Mouse (Mus musculus): ENCODE results near the gene Tmem221. TPM values are rescaled to one million over a fixed set of nuclear protein-coding genes. Genes with fewer than 3 reads are reported as not detected.
A peak's percentile ranks its signal among the peaks of the same experiment; 100 is the strongest.
"Not testable (repeated sequence)": the region's sequence is repeated elsewhere in the genome, so short reads cannot be mapped to it uniquely, and the experiment has no call there.

The Tmem221 gene
- polyA plus RNA-seq, 1 experiment from 2014 or later, result 4.4 TPM

- 14% methylated on average over 46 of the region's 46 CpGs for WGBS
- H3K9me3 ChIP-seq (ENCODE audit: control insufficient read depth, low read length), result no peaks in the 10 kb centered on the region
- H3K4me2 ChIP-seq (ENCODE audit: low read depth, low read length), result peak within 1 kb of the TSS; percentile 22; the same call in 1 of the 2 replicates
- H3K4me3 ChIP-seq (ENCODE audit: low read length), result no peak within 1 kb of the TSS
- H3K27ac ChIP-seq (ENCODE audit: low read length), result peak within 1 kb of the TSS; percentile 96
- no peak for ATAC-seq (ENCODE audit: low read depth)
- H3K36me3 ChIP-seq (ENCODE audit: control insufficient read depth, insufficient read depth, low read length), result no peaks in the 10 kb centered on the region
- peaks cover 24% of the 10 kb centered on the region for H3K4me1 ChIP-seq (replicated peaks; ENCODE audit: control insufficient read depth, insufficient read depth, low read length)
- peaks cover 10% of the 10 kb centered on the region; the same call in 1 of the 2 replicates for H3K27me3 ChIP-seq (ENCODE audit: control insufficient read depth, insufficient read depth, low read depth, low read length)
- H3K9ac ChIP-seq (ENCODE audit: low read length), result peak within 1 kb of the TSS; percentile 32
These were observed 33.2 kb downstream of the Tmem221 start, which contains the start of gene Ccdc194 for GRCm38 (mm10) chr8:71525226-71526050. Gene Ccdc194 (minus strand): TSS chr8:71525711.

GRCm38 (mm10) chr8:71521634-71522033 is 37.0 kb downstream of the Tmem221 start:
- Histone ChIP-seq H3K27ac (ENCODE audit: low read length) (no peak overlapping the region), H3K27me3 (ENCODE audit: control insufficient read depth, insufficient read depth, low read depth, low read length) (peaks cover 10% of the 10 kb centered on the region; the same call in 1 of the 2 replicates), H3K9me3 (ENCODE audit: control insufficient read depth, low read length) (no peaks in the 10 kb centered on the region), H3K9ac (ENCODE audit: low read length) (peak overlapping the region; percentile 30; the same call in 1 of the 2 replicates), H3K4me2 (ENCODE audit: low read depth, low read length) (0 out of 2 replicates have a peak overlapping the region, but pooled peaks have one; percentile 24), H3K4me1 (replicated peaks; ENCODE audit: control insufficient read depth, insufficient read depth, low read length) (peaks cover 21% of the 10 kb centered on the region), H3K4me3 (ENCODE audit: low read length) (no peak overlapping the region), H3K36me3 (ENCODE audit: control insufficient read depth, insufficient read depth, low read length) (no peaks in the 10 kb centered on the region)
- peak; percentile 86 for ATAC-seq (ENCODE audit: low read depth)
- 2% methylated on average over 17 of the region's 17 CpGs for WGBS

DNA sequence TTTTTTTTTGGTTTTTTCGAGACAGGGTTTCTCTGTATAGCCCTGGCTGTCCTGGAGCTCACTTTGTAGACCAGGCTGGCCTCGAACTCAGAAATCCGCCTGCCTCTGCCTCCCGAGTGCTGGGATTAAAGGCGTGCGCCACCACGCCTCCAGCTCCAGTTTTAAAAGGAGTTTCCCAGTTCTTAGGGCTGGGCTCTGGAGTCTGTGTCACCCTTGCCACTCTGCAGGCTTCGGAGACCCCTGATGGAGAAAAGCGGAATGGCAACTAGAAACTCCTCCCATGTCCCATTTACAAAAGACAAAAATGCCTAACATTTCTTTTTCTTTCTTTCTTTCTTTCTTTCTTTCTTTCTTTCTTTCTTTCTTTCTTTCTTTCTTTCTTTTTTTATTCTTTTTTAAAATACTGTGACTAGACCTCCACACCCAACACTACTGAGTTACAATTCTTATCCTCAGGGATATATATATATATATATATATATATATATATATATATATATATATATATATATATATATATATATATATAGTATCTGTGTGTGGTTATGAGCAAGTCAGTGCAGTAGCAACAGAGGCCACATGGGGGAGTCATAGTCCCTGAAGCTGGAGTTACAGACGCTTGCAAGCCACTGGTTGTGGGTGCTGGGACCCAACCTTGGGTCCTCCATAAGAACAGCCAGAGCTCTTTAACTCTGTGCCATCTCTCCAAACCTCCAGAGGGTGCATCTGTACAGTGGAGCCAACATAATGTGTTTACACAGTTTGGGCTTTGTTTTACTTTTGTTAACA is 39.4 kb downstream of the Tmem221 start:
- H3K36me3 ChIP-seq (ENCODE audit: control insufficient read depth, insufficient read depth, low read length); H3K4me2 ChIP-seq (ENCODE audit: low read depth, low read length); H3K27me3 ChIP-seq (ENCODE audit: control insufficient read depth, insufficient read depth, low read depth, low read length); ATAC-seq (ENCODE audit: low read depth); H3K9ac ChIP-seq (ENCODE audit: low read length); H3K4me3 ChIP-seq (ENCODE audit: low read length); H3K27ac ChIP-seq (ENCODE audit: low read length); H3K9me3 ChIP-seq (ENCODE audit: control insufficient read depth, low read length): not testable (repeated sequence)
- 34% methylated on average over 9 of the region's 10 CpGs for WGBS
- H3K4me1 ChIP-seq (replicated peaks; ENCODE audit: control insufficient read depth, insufficient read depth, low read length), result peaks cover 12% of the 10 kb centered on the region

GRCm38 (mm10) chr8:71516786-71517185 is 41.9 kb downstream of the Tmem221 start:
- Histone ChIP-seq H3K9me3 (ENCODE audit: control insufficient read depth, low read length) (no peaks in the 10 kb centered on the region), H3K9ac (ENCODE audit: low read length) (no peak overlapping the region), H3K4me3 (ENCODE audit: low read length) (no peak overlapping the region), H3K27ac (ENCODE audit: low read length) (peak overlapping the region; percentile 53; the same call in 1 of the 2 replicates), H3K4me1 (replicated peaks; ENCODE audit: control insufficient read depth, insufficient read depth, low read length) (peaks cover 14% of the 10 kb centered on the region), H3K4me2 (ENCODE audit: low read depth, low read length) (no peak overlapping the region), H3K36me3 (ENCODE audit: control insufficient read depth, insufficient read depth, low read length) (no peaks in the 10 kb centered on the region), H3K27me3 (ENCODE audit: control insufficient read depth, insufficient read depth, low read depth, low read length) (no peaks in the 10 kb centered on the region)
- 10% methylated on average over 6 of the region's 6 CpGs for WGBS
- ATAC-seq (ENCODE audit: low read depth), result peak; percentile 11; the same call in 1 of the 2 replicates

- H3K9me3 ChIP-seq (ENCODE audit: control insufficient read depth, low read length), result no peaks in the 10 kb centered on the region
- peaks cover 11% of the 10 kb centered on the region for H3K4me1 ChIP-seq (replicated peaks; ENCODE audit: control insufficient read depth, insufficient read depth, low read length)
- H3K9ac ChIP-seq (ENCODE audit: low read length), result no peak overlapping the region
- H3K4me3 ChIP-seq (ENCODE audit: low read length), result no peak overlapping the region
- WGBS, result 64% methylated on average over 5 of the region's 5 CpGs
- H3K4me2 ChIP-seq (ENCODE audit: low read depth, low read length), result no peak overlapping the region
- no peak for ATAC-seq (ENCODE audit: low read depth)
- no peak overlapping the region for H3K27ac ChIP-seq (ENCODE audit: low read length)
- H3K36me3 ChIP-seq (ENCODE audit: control insufficient read depth, insufficient read depth, low read length), result no peaks in the 10 kb centered on the region
- H3K27me3 ChIP-seq (ENCODE audit: control insufficient read depth, insufficient read depth, low read depth, low read length), result peaks cover 1% of the 10 kb centered on the region; the same call in 1 of the 2 replicates
These were observed 43.6 kb downstream of the Tmem221 start for GRCm38 (mm10) chr8:71515043-71515442.

- no peak overlapping the region for H3K9ac ChIP-seq (ENCODE audit: low read length)
- no peaks in the 10 kb centered on the region for H3K36me3 ChIP-seq (ENCODE audit: control insufficient read depth, insufficient read depth, low read length)
- H3K9me3 ChIP-seq (ENCODE audit: control insufficient read depth, low read length), result no peaks in the 10 kb centered on the region
- peaks cover 11% of the 10 kb centered on the region for H3K4me1 ChIP-seq (replicated peaks; ENCODE audit: control insufficient read depth, insufficient read depth, low read length)
- no peak for ATAC-seq (ENCODE audit: low read depth)
- H3K27me3 ChIP-seq (ENCODE audit: control insufficient read depth, insufficient read depth, low read depth, low read length), result peaks cover 16% of the 10 kb centered on the region
- 62% methylated on average over 15 of the region's 15 CpGs for WGBS
- H3K4me3 ChIP-seq (ENCODE audit: low read length), result no peak overlapping the region
- peak overlapping the region; percentile 39; the same call in 1 of the 2 replicates for H3K27ac ChIP-seq (ENCODE audit: low read length)
- H3K4me2 ChIP-seq (ENCODE audit: low read depth, low read length), result no peak overlapping the region
These were observed 45.5 kb downstream of the Tmem221 start for GRCm38 (mm10) chr8:71513018-71513754.

GRCm38 (mm10) chr8:71511644-71512043 is 47.0 kb downstream of the Tmem221 start, which contains the start of gene Plvap:
Gene Plvap (minus strand): TSS chr8:71511752.
- peak; percentile 84 for ATAC-seq (ENCODE audit: low read depth)
- no peaks in the 10 kb centered on the region for H3K36me3 ChIP-seq (ENCODE audit: control insufficient read depth, insufficient read depth, low read length)
- H3K9ac ChIP-seq (ENCODE audit: low read length), result peak within 1 kb of the TSS; percentile 35
- peak within 1 kb of the TSS; percentile 22; the same call in 1 of the 2 replicates for H3K27ac ChIP-seq (ENCODE audit: low read length)
- no peaks in the 10 kb centered on the region for H3K9me3 ChIP-seq (ENCODE audit: control insufficient read depth, low read length)
- peak within 1 kb of the TSS; percentile 43 for H3K4me3 ChIP-seq (ENCODE audit: low read length)
- H3K4me2 ChIP-seq (ENCODE audit: low read depth, low read length), result peak within 1 kb of the TSS; percentile 48
- H3K4me1 ChIP-seq (replicated peaks; ENCODE audit: control insufficient read depth, insufficient read depth, low read length), result peaks cover 7% of the 10 kb centered on the region; the same call in 1 of the 2 replicates
- 18% methylated on average over 14 of the region's 14 CpGs for WGBS
- H3K27me3 ChIP-seq (ENCODE audit: control insufficient read depth, insufficient read depth, low read depth, low read length), result peaks cover 28% of the 10 kb centered on the region

DNA sequence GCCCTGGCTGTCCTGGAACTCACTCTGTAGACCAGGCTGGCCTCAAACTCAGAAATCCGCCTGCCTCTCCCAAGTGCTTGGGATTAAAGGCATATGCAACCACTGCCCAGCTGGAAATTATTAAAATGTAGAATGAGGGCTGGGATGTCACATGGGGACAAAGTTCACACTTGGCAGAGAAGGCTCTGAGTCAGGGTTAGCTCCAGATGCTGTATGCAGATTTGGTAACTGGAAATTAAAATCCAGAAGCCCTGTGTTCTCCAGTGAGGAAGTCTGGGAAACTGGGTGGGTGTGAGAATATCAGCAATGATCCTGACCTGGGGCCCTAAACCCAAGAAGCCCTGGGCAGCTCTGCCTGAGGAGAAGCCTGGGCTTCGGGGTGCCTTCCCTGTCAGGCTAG is 49.4 kb downstream of the Tmem221 start:
- Histone ChIP-seq H3K4me2 (ENCODE audit: low read depth, low read length) (peak overlapping the region; percentile 48), H3K4me1 (replicated peaks; ENCODE audit: control insufficient read depth, insufficient read depth, low read length) (peaks cover 7% of the 10 kb centered on the region; the same call in 1 of the 2 replicates), H3K9ac (ENCODE audit: low read length) (no peak overlapping the region), H3K27me3 (ENCODE audit: control insufficient read depth, insufficient read depth, low read depth, low read length) (peaks cover 30% of the 10 kb centered on the region), H3K36me3 (ENCODE audit: control insufficient read depth, insufficient read depth, low read length) (no peaks in the 10 kb centered on the region), H3K27ac (ENCODE audit: low read length) (no peak overlapping the region), H3K9me3 (ENCODE audit: control insufficient read depth, low read length) (no peaks in the 10 kb centered on the region), H3K4me3 (ENCODE audit: low read length) (peak overlapping the region; percentile 43)
- no peak for ATAC-seq (ENCODE audit: low read depth)
- WGBS, result 67% methylated on average over 2 of the region's 2 CpGs

Data from lung, embryonic 16.5 days (tissue).